Mouse (Mus musculus): Measurements from ENCODE around the gene Mpped2. TPM values are rescaled to one million over a fixed set of nuclear protein-coding genes. Genes with fewer than 3 reads are reported as not detected.

Gene Mpped2
- total and polyA plus RNA-seq, 2 experiments from 2014 or later = 9.4 to 28.3 TPM

- no peak overlapping the region for H3K27ac ChIP-seq (ENCODE audit: low read depth)
- TF ChIP-seq EP300 (IDR thresholded peaks at IDR 0.05; ENCODE audit: low read depth) (no peak), CTCF (IDR thresholded peaks at IDR 0.05; ENCODE audit: low read depth) (no peak)
- ATAC-seq (ENCODE audit: insufficient read depth, low read depth) (no peak), DNase-seq (ENCODE audit: low spot score) (no peak)
- H3K4me3 ChIP-seq (ENCODE audit: low read depth, low read length) = no peak overlapping the region
- 87% methylated on average over 9 of the region's 9 CpGs for WGBS
- no peak overlapping the region for H3K4me2 ChIP-seq (ENCODE audit: low read depth, low read length)
- no peaks in the 10 kb centered on the region for H3K27me3 ChIP-seq (ENCODE audit: control insufficient read depth, insufficient read depth, low read length)
- H3K36me3 ChIP-seq (replicated peaks; ENCODE audit: control insufficient read depth, insufficient read depth, low read length) = no peaks in the 10 kb centered on the region
- no peaks in the 10 kb centered on the region for H3K9me3 ChIP-seq (replicated peaks; ENCODE audit: control insufficient read depth, low read length)
- no peak overlapping the region for H3K9ac ChIP-seq (replicated peaks; ENCODE audit: low read depth, low read length)
- peaks cover 15% of the 10 kb centered on the region for H3K4me1 ChIP-seq (ENCODE audit: control insufficient read depth, insufficient read depth)
Measured at GRCm38 (mm10) chr2:106849389-106849788, 156.3 kb downstream of the Mpped2 start.

- H3K9ac ChIP-seq (replicated peaks; ENCODE audit: low read depth, low read length) = no peak overlapping the region
- no peaks in the 10 kb centered on the region for H3K27me3 ChIP-seq (ENCODE audit: control insufficient read depth, insufficient read depth, low read length)
- no peak overlapping the region for H3K4me3 ChIP-seq (ENCODE audit: low read depth, low read length)
- no peak for TF ChIP-seq CTCF (IDR thresholded peaks at IDR 0.05; ENCODE audit: low read depth)
- no peak for TF ChIP-seq EP300 (IDR thresholded peaks at IDR 0.05; ENCODE audit: low read depth)
- DNase-seq (ENCODE audit: low spot score) (no peak), ATAC-seq (ENCODE audit: insufficient read depth, low read depth) (no peak)
- H3K36me3 ChIP-seq (replicated peaks; ENCODE audit: control insufficient read depth, insufficient read depth, low read length) = no peaks in the 10 kb centered on the region
- no peak overlapping the region for H3K27ac ChIP-seq (ENCODE audit: low read depth)
- 78% methylated on average over 8 of the region's 8 CpGs for whole genome bisulfite sequencing
- no peaks in the 10 kb centered on the region for H3K9me3 ChIP-seq (replicated peaks; ENCODE audit: control insufficient read depth, low read length)
- H3K4me1 ChIP-seq (ENCODE audit: control insufficient read depth, insufficient read depth) = peaks cover 17% of the 10 kb centered on the region
- H3K4me2 ChIP-seq (ENCODE audit: low read depth, low read length) = no peak overlapping the region
Measured at GRCm38 (mm10) chr2:106851515-106851914, 158.4 kb downstream of the Mpped2 start.

DNA sequence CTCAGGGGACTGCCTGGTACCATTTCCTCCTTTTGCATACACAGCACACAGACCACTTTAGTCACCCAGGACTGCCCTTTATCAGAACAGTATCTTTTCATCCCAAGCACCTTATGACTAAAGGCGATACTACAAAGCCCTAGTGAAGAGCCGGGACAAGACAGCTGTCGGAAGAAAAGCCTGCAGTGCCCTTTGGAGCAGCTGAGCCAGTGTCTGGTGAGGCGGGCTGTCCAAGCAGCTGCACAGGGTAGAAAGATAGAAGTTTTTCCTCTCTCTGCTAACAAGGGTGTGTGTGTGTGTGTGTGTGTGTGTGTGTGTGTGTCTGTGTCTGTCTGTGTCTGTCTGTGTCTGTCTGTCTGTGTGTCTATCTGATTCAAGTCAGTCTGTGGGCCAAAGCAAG is 161.1 kb downstream of the Mpped2 start:
- Histone ChIP-seq H3K4me1 (ENCODE audit: control insufficient read depth, insufficient read depth) (peaks cover 22% of the 10 kb centered on the region), H3K9me3 (replicated peaks; ENCODE audit: control insufficient read depth, low read length) (no peaks in the 10 kb centered on the region), H3K4me2 (ENCODE audit: low read depth, low read length) (no peak overlapping the region), H3K27ac (ENCODE audit: low read depth) (no peak overlapping the region), H3K4me3 (ENCODE audit: low read depth, low read length) (no peak overlapping the region), H3K9ac (replicated peaks; ENCODE audit: low read depth, low read length) (no peak overlapping the region), H3K27me3 (ENCODE audit: control insufficient read depth, insufficient read depth, low read length) (no peaks in the 10 kb centered on the region), H3K36me3 (replicated peaks; ENCODE audit: control insufficient read depth, insufficient read depth, low read length) (no peaks in the 10 kb centered on the region)
- DNase-seq (ENCODE audit: low spot score) (no peak), ATAC-seq (ENCODE audit: insufficient read depth, low read depth) (no peak)
- no peak for TF ChIP-seq CTCF (IDR thresholded peaks at IDR 0.05; ENCODE audit: low read depth)
- WGBS = 58% methylated on average over 4 of the region's 4 CpGs

- peak; percentile 31 for DNase-seq (ENCODE audit: low spot score)
- peaks cover 22% of the 10 kb centered on the region for H3K4me1 ChIP-seq (ENCODE audit: control insufficient read depth, insufficient read depth)
- no peaks in the 10 kb centered on the region for H3K9me3 ChIP-seq (replicated peaks; ENCODE audit: control insufficient read depth, low read length)
- H3K4me2 ChIP-seq (ENCODE audit: low read depth, low read length) = peak overlapping the region; percentile 8; the same call in 1 of the 2 replicates
- TF ChIP-seq CTCF (IDR thresholded peaks at IDR 0.05; ENCODE audit: low read depth) (no peak), EP300 (IDR thresholded peaks at IDR 0.05; ENCODE audit: low read depth) (no peak)
- WGBS = 22% methylated on average over 8 of the region's 8 CpGs
- H3K36me3 ChIP-seq (replicated peaks; ENCODE audit: control insufficient read depth, insufficient read depth, low read length) = no peaks in the 10 kb centered on the region
- no peak overlapping the region for H3K4me3 ChIP-seq (ENCODE audit: low read depth, low read length)
- H3K27me3 ChIP-seq (ENCODE audit: control insufficient read depth, insufficient read depth, low read length) = no peaks in the 10 kb centered on the region
- H3K27ac ChIP-seq (ENCODE audit: low read depth) = no peak overlapping the region
- no peak overlapping the region for H3K9ac ChIP-seq (replicated peaks; ENCODE audit: low read depth, low read length)
- ATAC-seq (ENCODE audit: insufficient read depth, low read depth) = peak; percentile 79
Measured at GRCm38 (mm10) chr2:106854758-106855157, 161.7 kb downstream of the Mpped2 start.

DNA sequence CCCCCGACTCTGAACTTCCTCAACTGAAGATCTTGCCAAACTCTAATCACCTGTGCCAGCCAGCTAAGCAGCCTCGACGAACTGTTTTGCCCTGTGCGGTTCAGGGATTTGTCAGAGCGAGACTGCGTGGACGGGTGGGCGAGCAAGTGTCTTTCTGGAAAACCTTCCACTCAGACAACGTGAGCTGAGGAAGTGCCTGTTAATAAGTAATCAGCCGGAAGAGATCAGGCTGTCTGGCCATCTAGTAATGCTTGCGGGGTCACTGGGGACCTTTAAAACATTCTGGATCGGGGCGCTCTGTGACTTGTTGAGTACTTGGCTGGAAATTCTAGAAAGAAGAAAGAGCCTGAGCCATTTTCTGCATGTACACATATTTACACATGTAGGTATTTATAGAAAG is 162.1 kb downstream of the Mpped2 start:
- Histone ChIP-seq H3K27ac (ENCODE audit: low read depth) (no peak overlapping the region), H3K4me1 (ENCODE audit: control insufficient read depth, insufficient read depth) (peaks cover 22% of the 10 kb centered on the region), H3K36me3 (replicated peaks; ENCODE audit: control insufficient read depth, insufficient read depth, low read length) (no peaks in the 10 kb centered on the region), H3K9me3 (replicated peaks; ENCODE audit: control insufficient read depth, low read length) (no peaks in the 10 kb centered on the region), H3K4me3 (ENCODE audit: low read depth, low read length) (no peak overlapping the region), H3K4me2 (ENCODE audit: low read depth, low read length) (peak overlapping the region; percentile 8; the same call in 1 of the 2 replicates), H3K9ac (replicated peaks; ENCODE audit: low read depth, low read length) (no peak overlapping the region), H3K27me3 (ENCODE audit: control insufficient read depth, insufficient read depth, low read length) (no peaks in the 10 kb centered on the region)
- no peak for ATAC-seq (ENCODE audit: insufficient read depth, low read depth)
- WGBS = 50% methylated on average over 13 of the region's 13 CpGs
- DNase-seq (ENCODE audit: low spot score) = no peak
- no peak for TF ChIP-seq EP300 (IDR thresholded peaks at IDR 0.05; ENCODE audit: low read depth)
- TF ChIP-seq CTCF (IDR thresholded peaks at IDR 0.05; ENCODE audit: low read depth) = no peak

DNA sequence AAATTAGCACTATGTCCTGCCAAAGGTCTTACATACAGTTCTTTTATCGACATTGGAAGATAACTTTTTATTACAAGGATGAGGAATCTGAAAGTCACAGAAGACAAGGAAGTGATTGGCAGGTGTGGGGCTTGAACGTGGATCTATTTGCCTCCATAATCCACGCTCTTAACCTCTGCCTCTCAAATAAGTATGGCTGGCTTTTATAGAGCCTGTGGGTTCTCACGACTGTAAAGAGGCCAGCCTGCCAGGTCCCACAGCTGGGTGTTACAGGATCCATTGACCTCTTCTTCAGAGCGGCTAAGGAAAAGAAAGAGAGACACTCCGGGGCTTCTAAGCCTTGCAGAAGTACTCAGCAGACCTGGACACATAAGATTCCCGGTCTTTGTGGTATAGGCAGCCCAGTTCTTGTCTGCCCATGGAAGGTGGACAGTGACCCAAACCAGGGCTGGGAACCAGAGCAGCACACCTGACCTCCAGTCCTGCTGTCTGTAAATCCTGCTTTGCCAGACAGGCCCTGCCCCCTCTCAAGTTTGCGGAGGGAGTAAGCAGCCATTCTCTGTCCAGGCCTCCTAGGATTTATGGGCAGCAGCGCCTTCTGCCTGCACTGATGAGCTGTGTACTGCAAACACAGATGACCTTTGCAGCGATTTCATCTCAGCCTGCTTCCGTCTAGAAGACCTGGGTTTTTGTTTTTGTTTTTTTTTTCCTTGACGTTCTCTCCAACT is 162.7 kb downstream of the Mpped2 start:
- TF ChIP-seq EP300 (IDR thresholded peaks at IDR 0.05; ENCODE audit: low read depth) (no peak), CTCF (IDR thresholded peaks at IDR 0.05; ENCODE audit: low read depth) (peak; percentile 50; the same call in 1 of the 2 replicates)
- Histone ChIP-seq H3K9ac (replicated peaks; ENCODE audit: low read depth, low read length) (no peak overlapping the region), H3K36me3 (replicated peaks; ENCODE audit: control insufficient read depth, insufficient read depth, low read length) (no peaks in the 10 kb centered on the region), H3K9me3 (replicated peaks; ENCODE audit: control insufficient read depth, low read length) (no peaks in the 10 kb centered on the region), H3K27ac (ENCODE audit: low read depth) (no peak overlapping the region; the same call in 1 of the 2 replicates), H3K4me2 (ENCODE audit: low read depth, low read length) (no peak overlapping the region), H3K4me3 (ENCODE audit: low read depth, low read length) (no peak overlapping the region), H3K27me3 (ENCODE audit: control insufficient read depth, insufficient read depth, low read length) (no peaks in the 10 kb centered on the region), H3K4me1 (ENCODE audit: control insufficient read depth, insufficient read depth) (peaks cover 22% of the 10 kb centered on the region)
- 46% methylated on average over 12 of the region's 12 CpGs for WGBS
- DNase-seq (ENCODE audit: low spot score) (peak; percentile 66), ATAC-seq (ENCODE audit: insufficient read depth, low read depth) (peak; percentile 63)
